Mouse (Mus musculus) WW6 (cell line): ENCODE measurements around the gene Tmem234.

Experiments used
- DNase-seq: peaks from one replicate; pipeline ENCODE4 v3.0.0-alpha.2; 2013; ENCODE audit warnings: low read depth, low spot score

Tmem234 gene

GRCm38 (mm10) chr4:129672083-129672877 is 71.8 kb downstream of the Tmem234 start, which contains the start of gene Kpna6:
TSS of gene Kpna6 (minus strand) at chr4:129672767.
- DNase-seq: peak; percentile 70

DNA sequence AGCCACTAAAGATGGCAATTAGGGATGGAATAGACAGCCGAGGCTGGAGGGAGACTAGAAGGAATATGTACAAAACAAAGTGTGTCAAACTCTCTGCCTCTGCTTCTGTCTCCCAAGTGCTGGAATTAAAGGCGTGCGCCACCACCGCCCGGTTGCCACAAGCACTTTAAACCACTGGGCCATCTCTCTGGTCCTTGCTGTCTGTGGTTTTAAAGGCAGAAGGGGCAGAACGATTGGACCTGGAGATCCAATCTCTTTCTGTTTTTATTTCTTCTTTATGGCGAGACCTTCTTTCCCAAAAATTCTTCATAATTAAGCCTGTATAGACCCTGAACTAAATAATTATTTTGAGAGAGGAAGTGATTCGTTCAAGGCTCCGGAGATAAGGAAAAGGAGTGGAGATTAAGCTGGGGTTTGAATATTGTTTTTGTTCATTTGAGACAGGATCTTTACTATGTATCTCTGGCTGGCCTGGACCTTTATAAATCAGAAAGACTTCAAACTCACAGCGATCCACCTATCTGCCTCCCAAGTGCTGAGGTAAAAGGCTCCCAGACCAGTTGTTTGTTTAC is 72.5 kb downstream of the Tmem234 start:
- no peak for DNase-seq
